Mouse (Mus musculus) layer of hippocampus, postnatal 10 days (tissue): ENCODE data around the gene Opcml. TPM values are rescaled to one million over a fixed set of nuclear protein-coding genes. Genes with fewer than 3 reads are reported as not detected.

ENCODE experiments used
- DNase-seq, 2 experiments: peaks; one replicate each; pipeline ENCODE4 v3.0.0; 2021; ENCODE audit warnings: low spot score in 2 of 2
- total RNA-seq, 2 experiments: library from RNA; stranded (reverse); gene quantifications; 2 replicates each; pipeline ENCODE4 v1.2.3; 2021

The Opcml gene
- total RNA-seq, 2 experiments from 2014 or later = 363 to 385 TPM

DNA sequence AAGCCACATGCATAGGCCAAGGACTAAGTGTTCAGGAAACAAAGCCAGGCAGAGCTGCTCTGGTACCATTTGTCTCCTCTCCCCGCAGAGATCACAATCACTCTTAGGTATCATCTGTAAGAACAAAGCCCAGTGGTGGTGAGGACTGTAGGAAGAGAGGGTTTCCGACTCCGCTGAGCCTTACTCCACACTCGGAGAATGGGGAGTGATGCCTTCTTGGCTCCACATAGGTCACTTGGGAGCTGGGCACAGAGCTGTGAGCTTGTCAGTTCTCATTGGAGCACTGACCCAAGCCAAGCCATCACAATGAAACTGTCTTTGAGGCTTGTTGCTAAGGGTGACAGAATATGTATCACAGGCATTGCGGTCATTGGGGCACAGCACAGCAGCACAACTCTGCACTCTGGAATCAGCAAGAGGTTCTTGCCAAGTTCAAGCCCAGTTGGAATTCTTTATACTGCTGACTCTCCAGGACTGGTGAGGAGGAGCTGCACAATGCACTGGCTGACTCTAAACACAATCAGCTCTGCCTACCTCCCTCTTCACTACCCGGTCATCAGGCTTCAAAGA lies 517.0 kb downstream of the Opcml start:
- DNase-seq = no peak

DNA sequence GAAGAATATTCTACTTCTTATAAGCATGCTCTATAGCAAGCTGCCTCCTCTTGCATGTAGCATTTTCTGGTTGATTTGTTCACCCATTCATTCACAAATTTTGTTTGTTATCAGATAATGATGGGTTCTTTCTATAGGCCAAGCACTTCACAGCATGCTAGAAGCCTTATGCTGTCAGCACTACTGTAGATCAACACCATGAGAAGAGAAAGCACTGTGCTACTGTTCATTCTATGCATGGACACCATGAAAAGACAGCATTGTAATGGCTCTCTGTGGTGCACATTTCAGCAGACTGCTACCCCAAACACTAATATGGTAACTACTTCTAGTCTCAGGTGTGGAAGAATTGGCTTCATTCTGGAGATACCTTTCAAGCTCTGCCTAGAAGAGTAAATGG lies 527.3 kb downstream of the Opcml start:
- DNase-seq = no peak

DNA sequence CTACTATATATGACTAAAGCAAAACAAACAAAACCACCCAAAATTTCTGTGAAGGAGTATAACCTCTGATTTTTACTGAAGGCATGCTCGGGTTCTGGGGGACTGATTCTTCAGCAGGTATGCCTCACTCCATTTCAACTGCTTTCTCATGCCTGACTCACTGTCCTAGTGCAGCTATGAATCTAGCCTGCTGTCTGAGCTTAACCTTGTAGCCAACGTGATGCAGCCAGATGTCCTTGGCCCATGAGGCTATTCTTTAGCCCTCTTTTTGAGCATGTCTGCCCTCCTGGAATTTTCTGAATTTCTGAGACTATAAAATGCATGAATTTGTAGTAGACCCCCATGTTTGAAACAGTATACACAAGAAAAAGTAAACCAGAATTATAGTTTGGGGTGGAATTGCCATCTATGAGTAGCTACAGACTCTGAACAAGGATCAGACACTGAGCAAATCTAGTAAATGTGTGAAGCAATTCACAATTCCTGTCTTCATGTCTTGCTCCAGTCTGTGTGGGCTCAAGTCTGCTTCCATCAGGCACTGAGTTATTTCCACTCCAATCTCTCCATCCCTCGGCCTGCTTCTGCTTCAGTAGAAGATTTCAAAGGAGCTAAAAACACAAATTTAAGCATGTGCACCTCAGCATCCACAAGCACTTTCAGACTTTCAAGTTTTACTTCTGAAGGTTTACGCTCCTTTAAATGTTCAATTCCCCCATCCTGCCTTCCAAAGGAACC lies 528.6 kb downstream of the Opcml start:
- no peak for DNase-seq

DNA sequence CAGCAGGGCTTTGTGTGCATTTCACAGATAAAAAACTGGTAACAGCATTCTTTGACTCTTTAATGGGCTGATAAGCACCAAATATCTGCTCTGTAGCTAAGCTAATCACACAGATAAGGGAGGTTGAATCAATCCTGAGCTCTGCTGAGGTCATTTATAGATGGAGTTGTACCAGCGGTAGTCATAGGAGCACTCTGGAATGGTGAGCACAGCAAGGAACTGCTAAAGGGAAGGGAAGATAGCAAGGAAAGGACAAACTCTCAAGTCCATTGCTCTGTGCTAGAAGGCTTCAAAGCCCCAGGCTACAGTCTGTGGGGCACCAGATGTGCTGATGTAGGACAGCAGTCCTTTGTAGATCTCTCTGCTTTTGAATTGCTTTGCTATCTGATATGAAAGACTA lies 529.2 kb downstream of the Opcml start:
- DNase-seq = no peak

DNA sequence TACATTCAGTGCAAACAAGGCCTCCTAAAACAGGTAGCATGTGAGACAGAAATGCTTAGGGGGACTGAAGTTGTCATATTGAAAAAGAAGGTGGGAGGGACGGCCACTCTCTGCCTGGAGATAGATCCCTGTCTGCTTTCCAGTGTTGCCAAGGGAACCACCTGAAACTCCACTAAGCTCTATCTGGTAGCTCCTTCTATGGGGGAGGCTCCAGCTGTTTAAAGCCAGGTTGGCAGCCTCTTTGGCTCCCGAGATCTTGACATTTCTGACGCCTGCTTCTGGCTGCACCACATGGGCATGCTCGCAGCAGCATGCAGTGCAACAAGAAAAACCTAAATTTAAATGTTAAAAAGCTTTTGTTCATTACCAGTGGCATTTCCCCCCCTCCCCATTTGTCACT lies 537.4 kb downstream of the Opcml start:
- DNase-seq = peak in 1 of 2 experiments; percentile 31

DNA sequence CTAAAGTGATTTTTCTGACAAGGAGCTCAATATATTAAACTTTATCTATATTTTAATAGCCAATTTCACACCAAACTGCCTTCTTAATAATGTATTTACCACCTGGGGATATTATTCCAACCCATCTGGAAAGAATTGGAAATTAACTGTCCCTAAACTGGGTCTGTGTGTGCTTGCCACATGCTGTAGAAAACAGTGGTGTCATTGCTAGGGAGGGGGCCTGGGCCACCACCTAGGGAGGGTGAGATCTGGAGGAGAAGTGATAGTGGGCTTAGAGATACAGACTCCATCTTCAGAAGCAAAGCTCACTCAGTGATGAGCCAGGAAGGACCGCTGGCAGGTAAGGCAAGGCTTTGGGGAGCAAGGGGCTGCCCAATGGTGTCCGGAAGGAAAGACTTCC lies 537.9 kb downstream of the Opcml start:
- DNase-seq = no peak

DNA sequence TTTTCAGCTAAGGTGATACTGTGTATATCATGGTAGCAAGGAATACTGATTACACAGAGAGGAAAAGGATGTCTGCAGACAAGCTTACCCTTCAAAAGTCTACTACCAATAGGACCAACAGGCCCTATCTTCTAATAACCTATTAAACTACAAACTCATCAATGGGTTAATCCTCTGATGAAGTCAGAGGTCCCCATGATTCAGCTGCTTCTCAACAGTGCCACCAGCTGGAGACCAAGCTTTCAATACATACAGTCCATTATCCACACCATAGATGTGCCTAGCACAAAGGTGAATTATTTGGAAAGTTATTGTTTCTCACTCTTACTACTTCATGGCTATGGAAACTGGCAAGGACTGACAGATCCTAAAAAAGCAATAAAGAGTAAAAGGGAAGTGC lies 538.9 kb downstream of the Opcml start:
- DNase-seq = no peak

DNA sequence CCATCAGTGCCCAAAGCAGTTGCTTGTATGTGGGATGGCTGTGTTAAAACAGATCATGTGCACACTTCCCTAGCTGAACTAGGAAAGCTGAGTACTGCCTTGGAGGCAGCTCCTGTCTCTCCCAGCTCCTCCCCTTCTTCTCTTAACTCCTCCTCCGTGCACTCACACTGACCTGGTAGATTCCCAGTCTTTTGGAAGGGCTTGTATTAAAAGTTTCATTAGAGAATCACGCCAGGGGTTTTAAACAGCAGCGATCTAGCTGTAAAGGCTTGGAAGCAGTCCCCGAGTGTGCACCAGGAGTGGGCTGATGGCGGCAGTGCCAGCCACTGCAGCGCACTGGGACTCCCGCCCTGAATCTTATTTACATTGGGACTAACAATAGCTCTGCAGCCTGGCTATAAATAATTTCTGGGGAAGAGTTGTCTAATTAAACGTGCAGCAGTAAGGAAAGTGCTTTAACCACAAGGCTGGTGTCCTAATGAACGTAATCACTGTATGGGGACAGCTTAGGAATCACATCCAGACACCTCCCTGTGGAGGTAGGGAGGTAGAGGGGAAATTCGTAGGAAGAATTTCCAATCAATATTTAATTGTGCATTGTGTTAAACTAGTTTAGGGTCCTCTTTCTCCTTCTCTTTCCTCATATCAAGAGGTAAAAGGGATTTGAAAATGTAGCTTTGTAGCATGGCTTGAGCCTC lies 546.1 kb downstream of the Opcml start:
- peak in 1 of 2 experiments; percentile 27 for DNase-seq

DNA sequence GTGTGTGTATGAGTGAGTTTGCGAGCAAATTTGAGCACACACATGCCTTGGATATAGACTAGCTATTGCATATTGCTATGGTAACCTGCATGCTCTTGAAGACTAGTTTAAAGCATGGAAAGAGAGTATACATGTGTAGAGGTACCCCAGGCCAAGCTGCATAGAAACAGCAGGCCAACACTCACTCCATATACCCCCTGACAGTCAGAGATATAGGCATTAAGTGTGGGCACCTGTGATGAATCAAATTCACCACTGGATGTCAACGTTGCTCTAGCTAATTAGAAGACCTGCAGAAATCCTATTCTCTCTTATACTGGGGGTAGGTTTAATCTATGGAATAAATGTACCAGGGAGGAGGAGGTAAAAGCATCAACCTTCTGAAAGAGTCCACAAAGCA lies 547.3 kb downstream of the Opcml start:
- no peak for DNase-seq

DNA sequence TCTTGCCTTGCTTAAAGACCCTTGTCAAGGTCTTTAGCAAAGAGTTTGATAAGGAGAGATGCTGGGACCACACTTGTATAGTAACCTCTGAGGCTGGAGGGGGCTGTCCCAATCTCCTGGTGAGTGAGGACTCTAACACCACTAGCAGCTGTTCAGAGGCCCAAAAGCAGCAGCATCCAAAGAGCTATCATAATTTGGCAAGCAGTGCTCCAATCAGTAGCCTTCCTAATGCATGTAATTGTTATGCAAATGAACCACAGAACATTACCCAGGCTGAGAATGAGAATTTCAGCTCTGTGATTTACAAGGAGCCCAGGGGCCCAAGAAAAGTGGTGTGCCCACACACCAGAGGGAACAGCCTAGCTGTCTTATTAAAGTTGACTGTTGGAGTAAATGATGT lies 564.4 kb downstream of the Opcml start:
- DNase-seq = no peak

DNA sequence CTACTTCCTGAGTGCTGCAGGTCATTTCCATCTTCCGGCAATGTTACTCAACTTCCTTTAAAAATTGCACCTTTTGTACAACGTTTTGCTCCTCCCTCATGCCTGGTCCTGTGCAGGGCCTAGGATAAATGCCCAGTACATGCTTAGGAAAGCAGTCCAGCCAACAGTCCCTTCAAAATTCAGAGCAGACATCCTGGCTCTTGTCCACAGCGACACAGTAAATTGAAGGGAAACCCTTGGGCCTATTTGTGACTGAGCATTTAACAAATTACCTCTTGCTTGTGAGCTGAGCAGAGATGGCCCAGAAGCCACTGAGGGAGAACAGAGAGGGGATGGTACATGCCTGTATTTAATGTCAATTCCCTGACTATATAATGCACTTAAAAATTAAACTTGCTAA lies 567.4 kb downstream of the Opcml start:
- DNase-seq = no peak

DNA sequence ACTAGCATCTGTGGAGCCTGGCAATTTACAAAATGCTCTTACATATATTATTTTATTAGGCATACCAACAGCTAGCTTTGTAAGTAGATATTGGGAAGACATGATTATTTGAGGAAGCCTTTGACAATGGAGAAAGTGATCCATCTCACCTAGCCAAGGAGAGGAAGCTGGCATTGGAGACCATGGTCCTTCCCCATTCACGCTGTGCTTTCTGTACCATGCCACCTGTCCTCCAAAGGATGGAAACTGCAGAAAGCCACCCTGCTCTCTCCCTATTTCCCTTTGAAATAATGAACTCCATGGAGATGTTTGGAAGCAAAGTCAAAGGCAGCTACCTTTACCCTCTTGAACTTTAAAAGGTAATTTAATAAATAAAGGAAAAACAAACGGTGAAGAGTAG lies 570.1 kb downstream of the Opcml start:
- DNase-seq = no peak

DNA sequence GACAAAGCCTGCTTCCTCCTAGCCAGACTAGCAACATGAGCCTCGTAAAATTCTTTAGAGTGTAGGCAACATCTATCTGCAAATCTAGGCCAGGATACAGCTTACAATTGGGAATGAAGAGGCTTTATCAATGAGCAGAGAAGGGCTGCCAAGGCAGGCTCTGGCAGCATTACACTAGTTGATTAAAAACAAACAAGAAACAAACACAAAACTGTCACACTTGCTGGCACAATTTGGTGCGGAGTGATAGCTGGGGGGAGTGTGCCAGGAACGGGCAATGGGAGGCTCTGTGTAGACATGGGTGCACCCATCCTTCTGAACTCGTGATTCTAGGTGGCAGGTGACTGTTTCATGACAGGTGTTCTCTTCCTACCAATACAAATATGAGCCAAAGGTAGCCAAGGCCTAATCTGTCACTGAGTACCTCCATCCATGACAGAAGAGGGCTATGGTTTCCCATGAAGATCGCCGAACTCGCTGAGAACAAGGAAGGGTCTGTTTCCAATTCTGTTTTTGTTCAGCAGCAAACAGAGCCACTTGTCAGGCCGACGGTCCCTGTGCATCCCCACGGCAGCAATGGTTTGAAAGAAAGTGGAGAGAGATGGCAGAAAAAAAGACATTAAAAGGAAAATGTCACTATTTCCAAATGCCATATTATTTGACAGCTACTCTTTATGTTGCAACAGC lies 574.0 kb downstream of the Opcml start:
- DNase-seq = peak; percentile 42 to 59

DNA sequence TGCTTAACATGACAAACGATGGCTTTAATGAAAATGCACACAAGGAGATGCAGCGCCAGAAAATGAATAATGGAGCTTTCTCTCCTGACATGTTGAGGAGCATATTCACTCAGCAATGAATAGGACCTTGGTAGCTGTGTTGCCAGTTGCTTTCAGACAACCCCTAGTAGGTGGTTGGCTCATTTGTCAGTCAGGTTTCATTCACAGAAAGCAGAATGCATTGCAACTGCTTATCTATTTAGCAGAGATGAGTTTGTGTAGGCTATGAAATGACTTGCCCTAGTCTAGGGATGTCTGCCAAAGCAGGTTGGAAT lies 574.5 kb downstream of the Opcml start:
- DNase-seq = no peak

DNA sequence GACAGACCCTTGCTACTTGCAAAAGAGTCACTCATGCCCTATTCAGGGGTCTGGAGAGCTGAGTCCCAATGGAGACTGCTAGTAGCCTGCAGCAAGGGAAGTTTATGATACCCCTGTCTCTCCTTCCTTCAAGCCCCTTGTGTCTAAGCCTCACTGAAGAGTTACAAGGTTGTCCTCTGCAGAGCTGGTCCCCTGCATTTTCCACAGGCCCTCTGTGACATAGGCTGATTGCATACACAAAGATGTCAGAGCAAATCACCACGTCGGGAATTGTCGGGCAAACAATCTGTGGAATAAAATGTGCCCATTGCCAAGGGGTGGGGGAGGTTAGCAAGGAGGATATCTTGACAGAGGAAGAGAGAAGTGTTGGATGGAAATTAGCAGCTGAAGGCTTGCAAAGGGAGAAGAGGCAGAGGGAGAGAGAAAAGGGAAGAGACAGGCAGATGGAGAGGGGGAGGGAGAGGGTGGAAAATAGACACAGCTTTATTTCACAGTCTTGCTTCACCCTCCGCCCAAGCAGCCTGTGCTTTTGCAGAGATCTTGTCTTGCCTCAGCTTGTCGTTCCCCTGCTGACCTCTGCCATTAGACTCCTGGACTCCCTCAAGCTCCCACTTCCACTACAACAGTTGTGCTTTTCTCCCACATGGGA lies 596.1 kb downstream of the Opcml start:
- DNase-seq = peak in 1 of 2 experiments; percentile 26

DNA sequence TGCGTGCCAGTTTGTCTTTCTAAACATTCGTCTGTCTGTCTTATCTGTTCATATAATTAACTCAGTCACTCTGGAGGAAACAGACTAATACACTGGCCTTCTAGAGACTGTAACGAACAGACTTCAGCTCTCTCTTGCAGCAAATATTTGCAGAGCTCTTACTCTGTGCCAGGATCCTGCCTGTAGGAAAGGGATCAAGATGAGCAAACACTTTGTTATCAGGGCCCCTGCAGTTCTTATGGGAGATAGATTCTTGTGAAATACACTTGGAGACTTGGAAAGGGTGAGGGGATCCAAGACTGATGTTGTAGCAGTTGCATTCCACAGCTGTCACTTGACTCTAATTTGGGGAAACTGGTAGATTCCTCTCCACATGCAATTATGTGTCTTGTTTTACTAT lies 604.6 kb downstream of the Opcml start:
- DNase-seq = no peak

DNA sequence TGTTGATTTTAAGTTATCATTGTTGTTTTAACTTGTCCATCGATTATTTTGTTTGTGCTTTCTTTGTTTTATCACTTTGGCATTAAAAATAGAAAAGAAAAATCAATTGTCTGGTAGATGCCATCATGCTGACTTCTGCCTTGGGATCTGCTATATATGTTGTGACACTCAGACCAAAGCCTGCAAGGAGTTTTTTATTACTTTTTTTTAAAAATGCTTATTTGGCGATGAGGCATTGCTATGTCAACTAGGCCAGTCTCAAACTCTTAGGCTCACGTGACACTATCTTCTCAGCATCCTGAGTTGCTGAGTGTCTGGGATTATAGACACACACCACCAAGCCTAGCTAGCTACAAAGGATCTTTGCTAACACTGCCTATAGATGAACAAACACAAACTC lies 605.1 kb downstream of the Opcml start:
- no peak for DNase-seq

DNA sequence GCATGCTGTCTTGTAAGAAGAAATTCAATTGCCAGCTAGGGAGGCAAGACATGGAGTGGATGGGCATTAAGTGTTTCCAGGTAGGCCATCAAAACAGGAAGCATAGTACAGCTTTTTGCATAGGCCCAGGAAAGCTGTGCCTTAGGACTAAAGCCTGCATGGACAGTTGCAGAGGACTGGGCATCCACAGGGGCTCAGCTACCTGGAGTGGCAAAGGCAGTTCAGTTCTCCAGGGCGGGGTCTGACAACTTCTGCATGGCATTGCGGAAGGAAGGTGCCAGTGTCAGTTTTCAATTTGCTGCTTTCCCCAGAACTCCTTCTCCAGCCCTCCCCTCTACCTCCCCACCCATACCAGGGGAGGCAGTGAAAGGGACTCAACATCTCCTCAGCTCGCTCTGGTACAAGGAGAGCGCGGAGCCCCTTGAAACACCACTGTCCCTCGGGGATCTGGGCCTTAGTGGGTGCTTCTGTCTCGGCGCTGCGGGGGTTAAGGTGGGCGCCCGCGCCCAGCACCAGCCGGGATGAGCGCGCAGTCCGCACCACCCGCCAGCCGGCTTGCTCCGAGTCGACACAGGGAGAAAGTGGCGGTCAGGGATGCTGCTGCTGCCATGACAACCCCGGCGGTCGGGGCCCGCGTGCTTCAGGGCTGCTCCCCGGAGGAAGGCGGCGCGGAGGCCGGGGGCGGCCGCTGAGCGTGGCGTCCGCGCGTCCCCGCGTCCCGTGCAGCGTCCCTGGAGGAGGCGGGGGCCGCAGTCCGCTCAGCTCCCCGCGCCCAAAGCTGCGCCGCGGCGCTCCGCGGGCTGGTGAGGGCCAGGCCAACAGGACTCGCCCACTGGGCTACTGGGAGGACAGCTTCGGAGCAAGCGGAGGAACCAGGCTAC lies 612.4 kb downstream of the Opcml start:
- peak; percentile 51 to 62 for DNase-seq

DNA sequence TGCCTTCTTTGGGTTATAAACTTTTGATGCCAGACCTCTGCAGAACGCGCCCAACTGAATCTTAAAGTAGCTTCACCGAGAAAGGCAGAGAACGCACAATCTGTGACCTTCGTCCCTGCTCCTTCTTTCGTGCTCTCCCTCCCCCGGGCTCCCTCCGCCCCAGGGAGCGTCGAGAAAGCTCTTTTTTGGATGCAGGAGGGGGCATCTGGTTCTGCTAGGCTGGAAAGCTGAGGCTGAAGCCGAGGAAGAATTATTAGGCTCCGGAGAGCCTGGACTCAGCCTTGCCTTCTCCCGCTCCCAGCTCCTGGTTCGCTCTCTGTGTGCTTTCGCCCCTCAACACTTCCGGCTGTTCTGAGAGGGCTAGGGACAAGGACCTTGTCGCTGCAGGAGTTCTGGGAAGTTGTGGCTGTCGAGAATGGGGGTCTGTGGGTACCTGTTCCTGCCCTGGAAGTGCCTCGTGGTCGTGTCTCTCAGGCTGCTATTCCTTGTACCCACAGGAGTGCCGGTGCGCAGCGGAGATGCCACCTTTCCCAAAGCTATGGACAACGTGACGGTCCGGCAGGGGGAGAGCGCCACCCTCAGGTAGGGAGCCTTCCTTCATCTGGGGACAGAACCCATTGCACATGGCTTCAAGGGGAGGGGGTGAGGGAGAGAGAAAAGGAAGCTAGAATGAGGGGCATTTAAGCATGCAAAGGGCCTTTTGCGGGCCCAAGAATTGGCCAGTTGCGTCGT lies 613.4 kb downstream of the Opcml start:
- DNase-seq = peak; percentile 72 to 82

DNA sequence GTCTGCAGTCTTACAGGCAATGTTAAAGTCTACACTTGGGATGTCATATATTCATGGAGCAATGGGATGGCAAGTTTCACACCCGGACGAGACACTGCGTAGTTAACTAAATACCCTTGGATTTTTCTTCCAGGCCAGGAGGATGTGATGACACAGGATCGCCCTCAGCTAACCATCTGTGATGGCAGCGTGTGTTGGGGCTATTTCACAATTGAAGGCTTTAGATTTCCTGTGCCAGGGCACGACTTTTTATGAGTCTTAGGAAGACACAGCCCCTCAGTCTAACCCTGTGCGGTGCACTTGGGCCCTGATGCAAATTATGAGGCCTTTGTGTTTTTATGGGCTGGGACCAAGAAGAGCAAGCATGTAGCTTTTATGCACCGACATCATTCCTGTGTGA lies 614.0 kb downstream of the Opcml start:
- no peak for DNase-seq
